Mouse (Mus musculus) macrophage (primary cell): ENCODE measurements around the gene Tnfrsf14. TPM values are rescaled to one million over a fixed set of nuclear protein-coding genes. Genes with fewer than 3 reads are reported as not detected.

Experiments used
- H3K27ac ChIP-seq: fragments of 350-480 bp; formaldehyde crosslinking; 2 replicates; pipeline ENCODE4 v1.9.0; 2021
- H3K36me3 ChIP-seq: fragments of 350-480 bp; formaldehyde crosslinking; 2 replicates; pipeline ENCODE4 v1.9.0; 2021; ENCODE audit errors: inconsistent target
- H3K4me3 ChIP-seq: fragments of 350-480 bp; formaldehyde crosslinking; 2 replicates; pipeline ENCODE4 v1.9.0; 2021; ENCODE audit errors: inconsistent target
- H3K79me2 ChIP-seq: fragments of 350-480 bp; formaldehyde crosslinking; 2 replicates; pipeline ENCODE4 v1.9.0; 2021; ENCODE audit errors: inconsistent target
- WGBS: methylation state at CpG from one replicate; pipeline ENCODE4 v1.1.7; 2026; ENCODE audit warnings: inconsistent platforms; ENCODE audit not compliant: missing documents; 5-methylcytosine and 5-hydroxymethylcytosine counted together
- polyA plus RNA-seq: library from polyadenylated mRNA; stranded (reverse); fragments of 250-400 nt; gene quantifications from 3 replicates; pipeline ENCODE4 v1.2.4, GENCODE M21; 2018; ENCODE audit warnings: inconsistent platforms

Tnfrsf14 gene
- polyA plus RNA-seq, 1 experiment from 2014 or later, result 64.4 TPM

- no peak overlapping the region for H3K27ac ChIP-seq
- H3K4me3 ChIP-seq, result no peak overlapping the region
- no peaks in the 10 kb centered on the region for H3K36me3 ChIP-seq
- H3K79me2 ChIP-seq, result no peaks in the 10 kb centered on the region
- WGBS, result 74% methylated on average over 8 of the region's 8 CpGs
Observed at GRCm38 (mm10) chr4:154958621-154959020, 30.3 kb upstream of the Tnfrsf14 start.

GRCm38 (mm10) chr4:154958171-154958570 is 29.8 kb upstream of the Tnfrsf14 start:
- Histone ChIP-seq H3K36me3 (no peaks in the 10 kb centered on the region), H3K79me2 (no peaks in the 10 kb centered on the region), H3K27ac (no peak overlapping the region), H3K4me3 (no peak overlapping the region)
- 53% methylated on average over 14 of the region's 15 CpGs for WGBS

- Histone ChIP-seq H3K27ac (no peak overlapping the region), H3K36me3 (no peaks in the 10 kb centered on the region), H3K4me3 (no peak overlapping the region), H3K79me2 (no peaks in the 10 kb centered on the region)
- WGBS, result 86% methylated on average over 13 of the region's 13 CpGs
Observed at GRCm38 (mm10) chr4:154957289-154957993, 29.1 kb upstream of the Tnfrsf14 start.

GRCm38 (mm10) chr4:154956604-154957003 is 28.2 kb upstream of the Tnfrsf14 start:
- H3K4me3 ChIP-seq, result no peak overlapping the region
- WGBS, result 90% methylated on average over 9 of the region's 9 CpGs
- H3K27ac ChIP-seq, result no peak overlapping the region
- no peaks in the 10 kb centered on the region for H3K36me3 ChIP-seq
- H3K79me2 ChIP-seq, result no peaks in the 10 kb centered on the region

- Histone ChIP-seq H3K27ac (no peak overlapping the region), H3K36me3 (no peaks in the 10 kb centered on the region), H3K79me2 (no peaks in the 10 kb centered on the region), H3K4me3 (no peak overlapping the region)
- 10% methylated on average over 26 of the region's 26 CpGs for WGBS
Observed at GRCm38 (mm10) chr4:154952461-154953241, 24.3 kb upstream of the Tnfrsf14 start.

- no peak overlapping the region for H3K4me3 ChIP-seq
- 22% methylated on average over 14 of the region's 16 CpGs for WGBS
- no peaks in the 10 kb centered on the region for H3K79me2 ChIP-seq
- H3K36me3 ChIP-seq, result no peaks in the 10 kb centered on the region
- no peak overlapping the region for H3K27ac ChIP-seq
Observed at GRCm38 (mm10) chr4:154949589-154949982, 21.2 kb upstream of the Tnfrsf14 start.

GRCm38 (mm10) chr4:154948940-154949588 is 20.7 kb upstream of the Tnfrsf14 start:
- 87% methylated on average over 6 of the region's 6 CpGs for WGBS
- Histone ChIP-seq H3K79me2 (no peaks in the 10 kb centered on the region), H3K4me3 (no peak overlapping the region), H3K27ac (no peak overlapping the region), H3K36me3 (no peaks in the 10 kb centered on the region)

- Histone ChIP-seq H3K4me3 (no peak overlapping the region), H3K79me2 (no peaks in the 10 kb centered on the region), H3K36me3 (no peaks in the 10 kb centered on the region), H3K27ac (no peak overlapping the region)
- 47% methylated on average over 12 of the region's 14 CpGs for WGBS
Observed at GRCm38 (mm10) chr4:154948066-154948939, 19.9 kb upstream of the Tnfrsf14 start.

- H3K27ac ChIP-seq, result no peak overlapping the region
- H3K4me3 ChIP-seq, result no peak overlapping the region
- no peaks in the 10 kb centered on the region for H3K36me3 ChIP-seq
- WGBS, result 29% methylated on average over 8 of the region's 8 CpGs
- H3K79me2 ChIP-seq, result no peaks in the 10 kb centered on the region
Observed at GRCm38 (mm10) chr4:154946319-154946718, 18.0 kb upstream of the Tnfrsf14 start.

GRCm38 (mm10) chr4:154944121-154944590 is 15.8 kb upstream of the Tnfrsf14 start:
- no peaks in the 10 kb centered on the region for H3K79me2 ChIP-seq
- 12% methylated on average over 2 of the region's 2 CpGs for WGBS
- H3K27ac ChIP-seq, result 0 out of 2 replicates have a peak overlapping the region, but pooled peaks have one; percentile 5
- H3K4me3 ChIP-seq, result no peak overlapping the region
- H3K36me3 ChIP-seq, result no peaks in the 10 kb centered on the region

GRCm38 (mm10) chr4:154943323-154944039 is 15.1 kb upstream of the Tnfrsf14 start:
- 95% methylated on average over 6 of the region's 6 CpGs for WGBS
- Histone ChIP-seq H3K36me3 (no peaks in the 10 kb centered on the region), H3K4me3 (no peak overlapping the region), H3K27ac (0 out of 2 replicates have a peak overlapping the region, but pooled peaks have one; percentile 5), H3K79me2 (no peaks in the 10 kb centered on the region)

GRCm38 (mm10) chr4:154942632-154943322 is 14.4 kb upstream of the Tnfrsf14 start:
- 79% methylated on average over 10 of the region's 10 CpGs for WGBS
- H3K27ac ChIP-seq, result no peak overlapping the region
- no peaks in the 10 kb centered on the region for H3K36me3 ChIP-seq
- H3K4me3 ChIP-seq, result no peak overlapping the region
- no peaks in the 10 kb centered on the region for H3K79me2 ChIP-seq

GRCm38 (mm10) chr4:154941831-154942230 is 13.5 kb upstream of the Tnfrsf14 start:
- no peaks in the 10 kb centered on the region for H3K79me2 ChIP-seq
- H3K36me3 ChIP-seq, result no peaks in the 10 kb centered on the region
- H3K4me3 ChIP-seq, result no peak overlapping the region
- WGBS, result 100% methylated on average over 5 of the region's 5 CpGs
- no peak overlapping the region for H3K27ac ChIP-seq
